Mouse (Mus musculus): Measurements from ENCODE around the gene Sfxn5. TPM values are rescaled to one million over a fixed set of nuclear protein-coding genes. Genes with fewer than 3 reads are reported as not detected.

Gene Sfxn5
- total RNA-seq, 2 experiments from 2014 or later: 163 to 164 TPM

DNA sequence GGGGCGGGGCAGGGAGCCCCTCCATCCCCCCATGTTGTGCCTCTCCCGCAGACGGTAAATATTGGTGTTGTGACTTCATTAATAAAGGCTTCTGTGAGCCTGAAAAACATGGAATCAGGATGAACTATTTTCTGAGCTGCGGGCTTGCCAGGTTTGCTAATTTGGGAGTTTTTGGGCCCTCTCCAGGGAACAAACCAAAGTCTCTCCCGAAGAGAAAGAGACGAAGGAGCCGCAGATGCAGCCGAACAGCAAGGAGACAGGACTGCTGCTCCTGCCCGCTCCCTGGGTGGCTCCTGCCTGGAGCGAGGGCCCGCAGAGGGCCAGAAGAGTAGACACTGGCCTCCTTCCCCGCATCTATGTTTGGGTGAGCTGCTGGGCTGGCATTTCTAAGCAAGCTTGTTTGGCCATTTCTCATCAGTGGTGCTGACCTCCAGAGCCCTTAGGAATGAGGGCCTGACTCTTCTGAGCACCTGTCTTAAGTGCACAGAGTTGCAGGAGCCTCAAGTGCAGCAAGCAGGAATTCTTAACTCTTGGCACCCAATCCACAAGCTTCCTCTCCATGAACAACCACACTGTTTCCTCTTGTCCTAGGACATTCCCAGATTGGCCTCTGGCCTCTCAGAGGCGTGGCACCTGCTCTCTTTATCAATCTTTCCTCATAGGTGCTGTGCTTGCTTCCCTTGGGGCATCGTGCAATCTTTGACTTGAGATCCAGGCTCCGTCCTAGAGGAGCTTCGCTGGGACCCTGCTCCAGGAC is 126.9 kb downstream of the Sfxn5 start:
- DNase-seq (ENCODE audit: low spot score in 2 of 2): peak; percentile 56 to 60

- no peak for DNase-seq (ENCODE audit: low spot score in 2 of 2)
These were observed 135.3 kb downstream of the Sfxn5 start for GRCm38 (mm10) chr6:85197951-85198350.

DNA sequence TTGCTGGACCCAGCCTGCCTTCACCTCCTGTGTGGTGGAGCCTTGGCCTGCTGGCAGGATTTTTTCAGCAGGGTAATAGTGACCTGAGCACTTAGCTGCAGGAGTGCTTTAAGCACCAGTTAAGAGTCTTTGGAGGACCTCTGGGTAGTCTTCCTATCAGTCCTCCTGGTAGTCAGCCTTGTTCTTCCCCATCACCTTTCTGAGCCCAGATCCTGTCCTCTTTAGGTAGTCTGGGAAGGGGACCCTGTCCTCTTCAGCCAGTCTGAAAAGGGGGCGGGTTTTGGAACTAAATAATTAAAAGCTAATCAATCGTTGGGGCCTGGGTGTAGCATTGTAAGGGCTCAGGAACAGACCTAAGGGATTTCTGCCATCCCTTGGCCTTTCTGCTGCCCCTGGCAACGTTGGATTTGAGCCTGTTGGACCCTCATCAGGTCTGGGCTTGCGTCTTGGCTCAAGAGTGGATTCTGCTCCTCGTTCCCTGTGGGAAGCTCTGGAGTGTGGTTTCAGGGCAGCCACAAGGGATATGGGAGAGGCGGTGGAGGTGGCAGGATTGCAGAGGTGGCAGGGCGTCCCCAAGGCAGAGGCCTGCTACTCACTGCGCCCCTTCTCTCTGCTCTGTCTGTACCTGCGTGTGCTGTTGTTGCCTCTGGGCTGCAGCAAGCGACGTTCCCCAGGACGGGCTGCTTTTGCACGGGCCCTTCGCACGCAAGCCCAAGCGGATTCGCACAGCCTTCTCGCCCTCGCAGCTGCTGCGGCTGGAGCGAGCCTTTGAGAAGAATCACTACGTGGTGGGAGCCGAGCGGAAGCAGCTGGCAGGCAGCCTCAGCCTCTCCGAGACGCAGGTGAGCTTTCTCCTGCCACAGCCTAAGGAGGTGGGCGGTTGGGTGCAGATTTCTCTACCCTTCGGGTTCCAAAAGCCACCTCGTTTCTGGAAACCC is 139.6 kb downstream of the Sfxn5 start:
- DNase-seq (ENCODE audit: low spot score in 2 of 2): no peak

- no peak for DNase-seq (ENCODE audit: low spot score in 2 of 2)
These were observed 141.3 kb downstream of the Sfxn5 start for GRCm38 (mm10) chr6:85191751-85192440.

DNA sequence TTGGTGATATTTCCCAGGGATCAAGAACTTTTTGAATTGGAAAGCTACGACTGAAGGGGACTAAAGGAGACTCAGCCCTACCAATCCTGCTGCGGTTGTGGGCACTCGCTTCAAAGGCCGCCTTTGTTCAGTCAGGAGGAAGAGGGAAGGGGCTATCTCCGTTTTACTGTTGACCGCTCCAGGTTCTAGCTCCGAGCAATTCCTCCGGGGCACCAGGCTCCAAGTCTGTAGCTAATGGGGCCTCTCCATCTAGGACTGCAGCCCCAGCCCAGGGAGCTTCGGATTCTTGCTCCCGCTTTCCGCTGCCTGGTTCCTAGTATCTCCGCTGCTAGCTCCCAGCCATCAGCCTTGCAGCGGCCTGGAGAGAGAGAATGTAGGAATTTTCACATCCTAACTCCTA is 142.6 kb downstream of the Sfxn5 start:
- no peak for DNase-seq (ENCODE audit: low spot score in 2 of 2)

GRCm38 (mm10) chr6:85189911-85190591 is 143.2 kb downstream of the Sfxn5 start:
- DNase-seq (ENCODE audit: low spot score in 2 of 2): no peak

DNA sequence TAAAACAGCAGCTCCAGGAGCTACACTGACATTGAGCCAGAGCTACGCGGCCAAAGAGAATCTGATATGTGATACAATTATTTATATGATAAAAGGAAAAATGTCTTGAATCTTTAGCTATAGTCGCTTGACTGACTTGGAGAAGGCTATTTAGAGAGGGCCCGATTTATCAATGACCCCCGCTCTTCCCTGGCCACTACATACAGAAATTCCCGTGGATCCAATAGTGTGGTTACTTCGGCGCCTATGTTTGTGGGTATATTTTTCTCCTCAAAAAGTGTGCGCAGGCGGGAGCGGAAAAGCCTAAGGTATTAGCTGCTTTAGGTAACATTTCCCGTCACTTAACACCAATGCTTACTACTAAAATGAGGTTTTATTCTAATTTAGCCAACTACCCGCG is 143.9 kb downstream of the Sfxn5 start:
- no peak for DNase-seq (ENCODE audit: low spot score in 2 of 2)

- no peak for DNase-seq (ENCODE audit: low spot score in 2 of 2)
These were observed 144.7 kb downstream of the Sfxn5 start for GRCm38 (mm10) chr6:85188256-85189110.

- DNase-seq (ENCODE audit: low spot score in 2 of 2): peak; percentile 75 to 79
These were observed 145.6 kb downstream of the Sfxn5 start, which contains the start of gene Emx1 for GRCm38 (mm10) chr6:85187340-85188211. Emx1 (plus strand) TSS chr6:85187438.

DNA sequence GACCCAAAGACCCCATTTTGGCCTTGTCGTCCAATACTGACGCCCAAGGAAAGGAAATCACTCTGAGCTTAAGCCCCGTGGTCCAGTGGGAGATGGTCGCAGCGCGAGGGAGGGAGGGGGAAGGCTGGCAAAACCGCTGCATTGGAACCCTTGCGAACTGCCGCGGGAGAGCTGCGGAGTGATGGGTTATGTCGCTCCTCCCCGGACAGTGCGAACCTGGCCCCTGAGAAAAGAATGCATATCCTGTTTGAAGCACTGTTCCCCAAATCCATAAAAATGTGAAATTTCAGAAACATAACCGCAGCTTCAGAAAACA is 146.5 kb downstream of the Sfxn5 start:
- DNase-seq (ENCODE audit: low spot score in 2 of 2): no peak

- no peak for DNase-seq (ENCODE audit: low spot score in 2 of 2)
These were observed 147.0 kb downstream of the Sfxn5 start for GRCm38 (mm10) chr6:85186033-85186743.

- DNase-seq (ENCODE audit: low spot score in 2 of 2): no peak
These were observed 149.3 kb downstream of the Sfxn5 start for GRCm38 (mm10) chr6:85183951-85184350.

- no peak for DNase-seq (ENCODE audit: low spot score in 2 of 2)
These were observed 153.2 kb downstream of the Sfxn5 start for GRCm38 (mm10) chr6:85180036-85180435.

- no peak for DNase-seq (ENCODE audit: low spot score in 2 of 2)
These were observed 153.7 kb downstream of the Sfxn5 start for GRCm38 (mm10) chr6:85179569-85179968.

DNA sequence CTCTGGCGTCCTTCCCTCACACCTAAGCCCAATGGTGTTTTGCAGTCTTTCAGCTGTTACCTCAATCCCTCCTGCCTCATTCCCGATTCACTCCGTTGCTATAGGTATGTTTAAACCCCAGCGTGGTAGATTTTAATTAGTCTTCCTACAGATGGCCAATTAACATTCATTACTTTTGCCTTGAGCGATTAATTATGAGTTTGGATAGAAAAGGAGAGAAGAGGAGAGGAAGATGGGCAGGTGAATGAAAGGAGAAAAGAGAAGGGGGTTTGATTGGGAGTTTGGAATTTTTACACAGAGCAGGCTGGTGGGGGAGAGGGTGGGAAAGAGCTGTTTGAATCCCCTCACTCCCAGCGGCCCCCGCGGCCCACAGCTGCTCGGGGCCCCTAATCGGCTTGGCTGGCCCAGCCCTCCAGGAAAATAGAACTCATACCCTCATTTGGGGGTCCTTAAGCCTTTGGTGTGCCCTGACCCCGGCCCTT is 167.7 kb downstream of the Sfxn5 start:
- no peak for DNase-seq (ENCODE audit: low spot score in 2 of 2)

Measured in left cerebral cortex, adult 18-20 months (tissue).